Mouse (Mus musculus) limb, embryonic 11.5 days (tissue): ENCODE data around the gene Fscn2. TPM values are rescaled to one million over a fixed set of nuclear protein-coding genes. Genes with fewer than 3 reads are reported as not detected.

Experiments
- ATAC-seq: fragments of 200-750 bp; cut with Nextera tagmentation; 2 replicates; pipeline ENCODE4 v1.8.0; 2017; ENCODE audit warnings: low read depth; ENCODE audit not compliant: insufficient number of reproducible peaks, low FRiP score, low TSS enrichment
- DNase-seq: peaks from one replicate; pipeline ENCODE4 v3.0.0-alpha.2; 2015; ENCODE audit warnings: low spot score
- H3K27ac ChIP-seq: fragments of 300-500 bp; sonication (generic); replicated peaks from 2 replicates; pipeline ENCODE4 v1.5.1; 2014; ENCODE audit warnings: low read depth, mild to moderate bottlenecking, low read length
- H3K27me3 ChIP-seq: fragments of 300-500 bp; sonication (generic); 2 replicates; pipeline ENCODE4 v1.6.1; 2014; ENCODE audit warnings: mild to moderate bottlenecking, low read length, mixed read lengths; ENCODE audit not compliant: control insufficient read depth, insufficient read depth
- H3K36me3 ChIP-seq: fragments of 300-500 bp; sonication (generic); 2 replicates; pipeline ENCODE4 v1.6.1; 2014; ENCODE audit warnings: mild to moderate bottlenecking, low read length, moderate library complexity, mixed read lengths; ENCODE audit not compliant: control insufficient read depth, insufficient read depth
- H3K4me1 ChIP-seq: fragments of 300-500 bp; sonication (generic); 2 replicates; pipeline ENCODE4 v1.6.1; 2014; ENCODE audit warnings: low read length, mixed read lengths; ENCODE audit not compliant: control insufficient read depth, insufficient read depth
- H3K4me2 ChIP-seq: fragments of 300-500 bp; sonication (generic); 2 replicates; pipeline ENCODE4 v1.6.1; 2014; ENCODE audit warnings: low read depth, mild to moderate bottlenecking, moderate library complexity; ENCODE audit not compliant: severe bottlenecking
- H3K4me3 ChIP-seq: fragments of 300-500 bp; sonication (generic); 2 replicates; pipeline ENCODE4 v1.5.1; 2014; ENCODE audit warnings: low read depth, low read length
- H3K9ac ChIP-seq: fragments of 300-500 bp; sonication (generic); 2 replicates; pipeline ENCODE4 v1.6.1; 2014; ENCODE audit warnings: mild to moderate bottlenecking, low read length
- H3K9me3 ChIP-seq: fragments of 300-500 bp; sonication (generic); 2 replicates; pipeline ENCODE4 v1.6.1; 2016; ENCODE audit warnings: low read length; ENCODE audit not compliant: control insufficient read depth
- WGBS: fragments of 180-500 bp; shearing (Covaris S2); extraction: QIAGEN DNeasy Blood & Tissue Kit; methylation state at CpG from one replicate; pipeline ENCODE4 v1.1.7; 2014; 5-methylcytosine and 5-hydroxymethylcytosine counted together
- polyA plus RNA-seq: library from polyadenylated mRNA; unstranded; fragments of >200 nt; fragmentation: Nextera tagmentation; extraction: Ambion mirVana; gene quantifications from 2 replicates; pipeline ENCODE4 v1.2.1, GENCODE M21; 2014

Gene Fscn2
- polyA plus RNA-seq, 1 experiment from 2014 or later: 0.47 TPM

- H3K36me3 ChIP-seq: peaks cover 36% of the 10 kb centered on the region
- WGBS: 97% methylated on average over 6 of the region's 6 CpGs
- H3K27me3 ChIP-seq: no peaks in the 10 kb centered on the region
- ATAC-seq (no peak), DNase-seq (no peak)
- H3K4me3 ChIP-seq: no peak overlapping the region
- no peak overlapping the region for H3K4me2 ChIP-seq
- no peak overlapping the region for H3K27ac ChIP-seq
- no peaks in the 10 kb centered on the region for H3K9me3 ChIP-seq
- H3K4me1 ChIP-seq: no peaks in the 10 kb centered on the region
- no peak overlapping the region for H3K9ac ChIP-seq
Measured at GRCm38 (mm10) chr11:120386632-120387031, 25.3 kb downstream of the Fscn2 start.

- Histone ChIP-seq H3K27me3 (no peaks in the 10 kb centered on the region), H3K4me2 (no peak overlapping the region), H3K36me3 (peaks cover 33% of the 10 kb centered on the region), H3K9ac (no peak overlapping the region), H3K4me3 (no peak overlapping the region), H3K27ac (no peak overlapping the region), H3K4me1 (no peaks in the 10 kb centered on the region), H3K9me3 (no peaks in the 10 kb centered on the region)
- WGBS: 81% methylated on average over 2 of the region's 2 CpGs
- no peak for DNase-seq
- ATAC-seq: no peak
Measured at GRCm38 (mm10) chr11:120387157-120387556, 25.8 kb downstream of the Fscn2 start.

DNA sequence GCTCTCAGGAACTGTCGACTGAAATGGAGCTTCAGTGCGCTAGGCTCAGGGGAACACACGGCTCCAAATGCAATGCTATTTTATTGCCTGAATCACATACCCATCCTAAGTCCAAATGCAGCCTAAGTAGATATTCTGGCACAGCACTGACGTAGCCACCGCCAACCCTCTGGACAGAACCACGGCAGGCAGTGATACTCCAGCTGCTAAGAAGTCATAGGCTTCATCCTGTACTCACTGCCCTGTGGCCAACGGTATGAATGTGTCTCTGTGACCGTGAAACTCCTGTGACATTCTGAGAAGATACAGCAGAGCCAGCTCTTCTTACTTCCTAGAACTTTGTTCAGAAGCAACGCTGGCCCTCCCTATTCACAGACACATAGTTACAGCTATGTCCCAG is 27.2 kb downstream of the Fscn2 start:
- Histone ChIP-seq H3K27ac (no peak overlapping the region), H3K36me3 (peaks cover 26% of the 10 kb centered on the region; the same call in 1 of the 2 replicates), H3K4me2 (no peak overlapping the region), H3K27me3 (no peaks in the 10 kb centered on the region), H3K4me3 (no peak overlapping the region), H3K9ac (no peak overlapping the region), H3K4me1 (no peaks in the 10 kb centered on the region), H3K9me3 (no peaks in the 10 kb centered on the region)
- ATAC-seq (no peak), DNase-seq (no peak)
- WGBS: 93% methylated on average over 9 of the region's 9 CpGs

- DNase-seq: no peak
- 83% methylated on average over 4 of the region's 4 CpGs for WGBS
Measured at GRCm38 (mm10) chr11:120395661-120396060, 34.3 kb downstream of the Fscn2 start.

DNA sequence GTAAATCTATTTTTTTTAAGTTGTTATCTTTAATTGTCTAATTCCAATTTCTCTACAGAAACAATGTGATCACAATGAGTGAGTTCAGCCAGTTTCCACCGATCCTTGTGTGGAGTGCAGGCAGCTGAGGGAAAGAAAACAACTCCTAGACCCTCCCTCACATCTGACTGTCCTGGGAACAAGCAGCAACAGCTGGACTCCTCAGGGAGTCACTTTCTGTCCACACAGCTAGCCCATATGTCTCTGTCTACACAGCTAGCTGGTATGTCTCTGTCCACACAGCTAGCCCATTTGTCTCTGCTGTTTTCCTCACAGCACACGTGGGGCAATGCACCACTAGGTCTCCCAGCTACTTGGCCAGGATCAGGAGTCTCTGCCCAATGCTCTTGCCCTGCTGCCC is 36.3 kb downstream of the Fscn2 start:
- ATAC-seq (no peak), DNase-seq (no peak)
- Histone ChIP-seq H3K4me3 (no peak overlapping the region), H3K4me2 (no peak overlapping the region), H3K36me3 (peaks cover 16% of the 10 kb centered on the region; the same call in 1 of the 2 replicates), H3K4me1 (no peaks in the 10 kb centered on the region), H3K9ac (no peak overlapping the region), H3K9me3 (no peaks in the 10 kb centered on the region), H3K27me3 (no peaks in the 10 kb centered on the region), H3K27ac (no peak overlapping the region)
- 95% methylated on average over 2 of the region's 2 CpGs for WGBS

More at GRCm38 (mm10) chr11:120395661-120396060, 34.3 kb downstream of the Fscn2 start:
- no peak for ATAC-seq
- Histone ChIP-seq H3K4me2 (no peak overlapping the region), H3K27me3 (no peaks in the 10 kb centered on the region), H3K4me1 (no peaks in the 10 kb centered on the region), H3K9ac (no peak overlapping the region), H3K9me3 (no peaks in the 10 kb centered on the region), H3K36me3 (peaks cover 16% of the 10 kb centered on the region; the same call in 1 of the 2 replicates), H3K27ac (no peak overlapping the region), H3K4me3 (no peak overlapping the region)

GRCm38 (mm10) chr11:120399319-120399718 is 38.0 kb downstream of the Fscn2 start:
- no peak for ATAC-seq
- 85% methylated on average over 2 of the region's 2 CpGs for WGBS
- H3K9me3 ChIP-seq: no peaks in the 10 kb centered on the region

DNA sequence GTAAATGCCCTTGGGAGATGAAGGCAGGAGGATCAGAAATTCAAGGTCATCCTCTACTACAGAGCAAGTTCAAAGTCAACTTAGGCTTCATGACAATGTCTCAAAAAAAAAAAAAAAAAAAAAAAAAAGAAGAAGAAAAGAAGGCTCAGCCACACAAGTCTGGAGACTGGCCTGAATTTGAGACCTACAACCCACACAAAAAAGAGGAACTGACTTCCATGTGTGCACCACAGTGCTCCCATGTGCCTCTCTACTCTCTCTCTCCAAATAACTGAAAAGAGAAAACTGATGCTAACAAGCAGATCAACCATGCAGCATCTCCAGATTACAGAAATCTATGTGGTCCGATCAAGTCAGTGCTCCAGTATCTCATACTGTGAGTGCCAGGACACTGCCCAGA is 43.5 kb downstream of the Fscn2 start:
- no peak overlapping the region for H3K4me2 ChIP-seq
- ATAC-seq (no peak), DNase-seq (no peak)
- H3K9me3 ChIP-seq: no peaks in the 10 kb centered on the region
- H3K9ac ChIP-seq: no peak overlapping the region
- H3K36me3 ChIP-seq: peaks cover 36% of the 10 kb centered on the region
- H3K4me1 ChIP-seq: no peaks in the 10 kb centered on the region
- no peak overlapping the region for H3K4me3 ChIP-seq
- 78% methylated on average over 1 of the region's 1 CpGs for WGBS
- H3K27me3 ChIP-seq: no peaks in the 10 kb centered on the region
- H3K27ac ChIP-seq: no peak overlapping the region

More at GRCm38 (mm10) chr11:120399319-120399718, 38.0 kb downstream of the Fscn2 start:
- no peak for DNase-seq
- H3K9ac ChIP-seq: no peak overlapping the region
- no peak overlapping the region for H3K4me3 ChIP-seq
- no peak overlapping the region for H3K27ac ChIP-seq
- peaks cover 20% of the 10 kb centered on the region; the same call in 1 of the 2 replicates for H3K36me3 ChIP-seq
- no peaks in the 10 kb centered on the region for H3K4me1 ChIP-seq
- no peaks in the 10 kb centered on the region for H3K27me3 ChIP-seq
- no peak overlapping the region for H3K4me2 ChIP-seq

GRCm38 (mm10) chr11:120405867-120406266 is 44.5 kb downstream of the Fscn2 start:
- Histone ChIP-seq H3K4me1 (no peaks in the 10 kb centered on the region), H3K27ac (no peak overlapping the region), H3K27me3 (no peaks in the 10 kb centered on the region), H3K4me2 (no peak overlapping the region), H3K9me3 (no peaks in the 10 kb centered on the region), H3K9ac (no peak overlapping the region), H3K4me3 (no peak overlapping the region), H3K36me3 (peaks cover 36% of the 10 kb centered on the region)
- ATAC-seq (no peak), DNase-seq (no peak)
- WGBS: 96% methylated on average over 3 of the region's 3 CpGs

GRCm38 (mm10) chr11:120406445-120406844 is 45.1 kb downstream of the Fscn2 start:
- Histone ChIP-seq H3K9me3 (no peaks in the 10 kb centered on the region), H3K27me3 (no peaks in the 10 kb centered on the region), H3K36me3 (peaks cover 39% of the 10 kb centered on the region), H3K4me3 (no peak overlapping the region), H3K4me2 (no peak overlapping the region), H3K4me1 (no peaks in the 10 kb centered on the region), H3K27ac (no peak overlapping the region), H3K9ac (no peak overlapping the region)
- DNase-seq: no peak
- 91% methylated on average over 1 of the region's 1 CpGs for WGBS
- no peak for ATAC-seq
